Mouse (Mus musculus) kidney, embryonic 14.5 days (tissue): Measurements from ENCODE around the gene Taf3. TPM values are rescaled to one million over a fixed set of nuclear protein-coding genes. Genes with fewer than 3 reads are reported as not detected.

Experiments
- ATAC-seq: fragments of 200-750 bp; cut with Nextera tagmentation; 2 replicates; pipeline ENCODE4 v1.8.0; 2017; ENCODE audit warnings: moderate number of reproducible peaks, mild to moderate bottlenecking, moderate TSS enrichment, moderate library complexity; ENCODE audit not compliant: low FRiP score, low TSS enrichment
- H3K27ac ChIP-seq: fragments of 300-500 bp; sonication (generic); 2 replicates; pipeline ENCODE4 v1.5.1; 2014; ENCODE audit warnings: low read depth, mild to moderate bottlenecking, low read length, moderate library complexity, mixed read lengths
- H3K27me3 ChIP-seq: fragments of 300-500 bp; sonication (generic); 2 replicates; pipeline ENCODE4 v1.6.1; 2014; ENCODE audit warnings: mild to moderate bottlenecking, low read length; ENCODE audit not compliant: control insufficient read depth, insufficient read depth
- H3K36me3 ChIP-seq: fragments of 300-500 bp; sonication (generic); 2 replicates; pipeline ENCODE4 v1.6.1; 2014; ENCODE audit warnings: low read length, mixed read lengths; ENCODE audit not compliant: control insufficient read depth, insufficient read depth
- H3K4me1 ChIP-seq: fragments of 300-500 bp; sonication (generic); 2 replicates; pipeline ENCODE4 v1.6.1; 2014; ENCODE audit warnings: low read length, mixed read lengths; ENCODE audit not compliant: control insufficient read depth, insufficient read depth
- H3K4me2 ChIP-seq: fragments of 300-500 bp; sonication (generic); replicated peaks from 2 replicates; pipeline ENCODE4 v1.6.1; 2014; ENCODE audit warnings: low read depth, mild to moderate bottlenecking, low read length
- H3K4me3 ChIP-seq: fragments of 300-500 bp; sonication (generic); 2 replicates; pipeline ENCODE4 v1.5.1; 2014; ENCODE audit warnings: mild to moderate bottlenecking, low read length
- H3K9ac ChIP-seq: fragments of 300-500 bp; sonication (generic); 2 replicates; pipeline ENCODE4 v1.6.1; 2014; ENCODE audit warnings: low read depth, mild to moderate bottlenecking, low read length, moderate library complexity
- H3K9me3 ChIP-seq: fragments of 300-500 bp; sonication (generic); 2 replicates; pipeline ENCODE4 v1.6.1; 2016; ENCODE audit warnings: low read length; ENCODE audit not compliant: control insufficient read depth
- WGBS: fragments of 180-500 bp; shearing (Covaris S2); extraction: QIAGEN DNeasy Blood & Tissue Kit; methylation state at CpG from one replicate; pipeline ENCODE4 v1.1.7; 2014; 5-methylcytosine and 5-hydroxymethylcytosine counted together
- polyA plus RNA-seq: library from polyadenylated mRNA; unstranded; fragments of >200 nt; fragmentation: Nextera tagmentation; extraction: Ambion mirVana; gene quantifications from 2 replicates; pipeline ENCODE4 v1.2.1, GENCODE M21; 2014

Taf3 gene
- polyA plus RNA-seq, 1 experiment from 2014 or later = 18.5 TPM

GRCm38 (mm10) chr2:9893272-9893953 is 155.0 kb downstream of the Taf3 start:
- Histone ChIP-seq H3K4me1 (peaks cover 13% of the 10 kb centered on the region; the same call in 1 of the 2 replicates), H3K9ac (no peak overlapping the region), H3K4me3 (no peak overlapping the region), H3K27me3 (peaks cover 86% of the 10 kb centered on the region), H3K27ac (no peak overlapping the region), H3K36me3 (no peaks in the 10 kb centered on the region), H3K4me2 (no peak overlapping the region), H3K9me3 (no peaks in the 10 kb centered on the region)
- WGBS = 8% methylated on average over 6 of the region's 6 CpGs
- no peak for ATAC-seq

- WGBS = 2% methylated on average over 7 of the region's 7 CpGs
- no peak overlapping the region for H3K9ac ChIP-seq
- H3K36me3 ChIP-seq = no peaks in the 10 kb centered on the region
- H3K27ac ChIP-seq = no peak overlapping the region
- H3K27me3 ChIP-seq = peaks cover 84% of the 10 kb centered on the region
- no peaks in the 10 kb centered on the region for H3K9me3 ChIP-seq
- no peak overlapping the region for H3K4me2 ChIP-seq
- H3K4me1 ChIP-seq = peaks cover 13% of the 10 kb centered on the region; the same call in 1 of the 2 replicates
- H3K4me3 ChIP-seq = no peak overlapping the region
- ATAC-seq = no peak
These were observed 155.9 kb downstream of the Taf3 start for GRCm38 (mm10) chr2:9892541-9892940.

DNA sequence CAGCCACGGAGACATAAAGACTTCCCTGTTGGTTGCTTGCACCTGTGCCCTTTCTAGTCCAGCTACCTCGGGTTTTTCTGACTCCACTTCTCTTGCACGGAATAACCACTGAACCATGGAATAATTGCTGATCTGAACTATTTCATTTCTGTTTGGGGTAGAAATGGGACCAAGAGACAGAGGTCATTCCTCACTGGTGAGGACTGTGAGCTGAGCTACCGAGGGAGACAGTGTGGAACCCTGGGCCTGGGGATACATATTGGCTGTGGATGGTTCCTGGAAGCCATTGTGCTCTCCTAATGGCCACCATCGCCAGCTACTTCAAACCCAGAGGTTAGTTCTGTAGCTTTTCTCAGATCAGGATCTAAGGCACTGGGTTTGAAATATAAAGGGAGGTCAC is 157.5 kb downstream of the Taf3 start:
- Histone ChIP-seq H3K4me2 (no peak overlapping the region), H3K4me1 (peaks cover 5% of the 10 kb centered on the region; the same call in 1 of the 2 replicates), H3K9ac (no peak overlapping the region), H3K27me3 (peaks cover 84% of the 10 kb centered on the region), H3K36me3 (no peaks in the 10 kb centered on the region), H3K4me3 (no peak overlapping the region), H3K9me3 (no peaks in the 10 kb centered on the region), H3K27ac (no peak overlapping the region)
- WGBS = 2% methylated on average over 5 of the region's 5 CpGs
- no peak for ATAC-seq

DNA sequence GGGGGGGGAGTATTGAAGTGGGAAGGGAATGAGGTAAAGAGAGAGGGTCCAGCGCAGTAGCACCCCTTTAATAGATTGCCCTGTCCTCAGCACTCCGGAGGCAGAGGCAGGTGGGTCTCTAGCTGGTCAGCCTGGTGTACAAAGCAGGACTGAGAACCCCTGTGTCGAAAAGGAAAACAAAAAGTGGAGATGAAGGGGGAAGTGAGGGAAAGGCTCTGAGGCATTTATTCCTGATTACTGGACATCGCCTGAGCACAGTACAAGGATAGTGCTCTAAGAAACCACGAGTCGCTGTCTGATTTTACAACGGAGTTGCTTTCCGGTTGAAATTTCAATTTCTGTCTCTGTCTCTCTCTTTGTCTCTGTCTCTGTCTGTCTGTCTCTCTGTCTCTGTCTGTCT is 158.1 kb downstream of the Taf3 start:
- ATAC-seq = no peak
- Histone ChIP-seq H3K4me3 (peak overlapping the region; percentile 42), H3K4me1 (peaks cover 5% of the 10 kb centered on the region; the same call in 1 of the 2 replicates), H3K36me3 (no peaks in the 10 kb centered on the region), H3K4me2 (peak overlapping the region; percentile 21; the same call in 1 of the 2 replicates), H3K27me3 (peaks cover 84% of the 10 kb centered on the region), H3K9me3 (no peaks in the 10 kb centered on the region), H3K9ac (no peak overlapping the region), H3K27ac (no peak overlapping the region)
- 4% methylated on average over 8 of the region's 8 CpGs for WGBS

- under 1% methylated on average over 23 of the region's 23 CpGs for WGBS
- Histone ChIP-seq H3K27me3 (peaks cover 84% of the 10 kb centered on the region), H3K36me3 (no peaks in the 10 kb centered on the region), H3K4me2 (peak within 1 kb of the TSS; percentile 21), H3K4me1 (peaks cover 5% of the 10 kb centered on the region; the same call in 1 of the 2 replicates), H3K9me3 (no peaks in the 10 kb centered on the region), H3K9ac (peak within 1 kb of the TSS; percentile 35; the same call in 1 of the 2 replicates), H3K27ac (peak within 1 kb of the TSS; percentile 10; the same call in 1 of the 2 replicates), H3K4me3 (peak within 1 kb of the TSS; percentile 42)
- ATAC-seq = no peak
These were observed 158.7 kb downstream of the Taf3 start, which contains the start of gene Gata3 for GRCm38 (mm10) chr2:9889651-9890183. Gene Gata3, minus strand, starts transcription at chr2:9890034.

DNA sequence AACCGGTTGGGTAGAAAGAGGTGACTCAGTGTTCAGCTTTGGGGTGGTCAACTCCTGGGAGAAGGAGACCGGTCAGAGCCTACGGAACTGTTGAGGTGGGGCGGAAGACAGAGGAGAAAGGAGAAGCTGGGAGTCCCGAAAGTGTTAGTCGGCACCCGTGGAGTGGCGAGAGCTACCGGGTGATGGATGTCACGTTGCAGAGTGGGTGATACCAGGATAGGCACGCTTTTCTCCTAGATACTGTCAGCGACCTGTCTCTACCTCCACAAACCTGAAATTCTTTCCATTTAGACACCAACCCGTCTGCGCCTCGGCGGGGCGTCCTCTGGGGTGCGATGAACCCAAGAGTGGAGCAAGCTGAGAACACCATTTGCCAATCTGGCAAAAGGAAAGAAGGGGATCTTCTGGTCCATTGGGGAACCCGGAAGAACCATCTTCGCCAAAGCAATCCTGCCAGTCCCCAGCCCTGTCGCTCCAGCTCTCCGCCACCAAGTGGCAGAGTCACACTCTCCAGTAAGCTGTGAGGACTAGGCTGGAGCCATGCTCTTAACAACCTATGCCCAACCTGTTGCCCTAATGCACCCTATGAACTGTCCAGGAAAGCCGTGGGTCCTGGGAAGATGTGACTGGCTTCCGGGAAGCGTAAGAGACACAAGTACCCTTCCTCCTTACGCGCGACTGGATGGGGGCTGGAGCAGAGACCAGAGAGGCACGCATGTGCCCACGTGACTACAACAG is 159.3 kb downstream of the Taf3 start, which contains the start of gene 9230102O04Rik:
Gene 9230102O04Rik (minus strand): TSS at position 628 of the 738 bp plus-strand sequence.
- H3K4me2 ChIP-seq = peak within 1 kb of the TSS; percentile 29
- ATAC-seq = peak; percentile 76
- peak within 1 kb of the TSS; percentile 35; the same call in 1 of the 2 replicates for H3K9ac ChIP-seq
- H3K27ac ChIP-seq = peak within 1 kb of the TSS; percentile 10; the same call in 1 of the 2 replicates
- H3K36me3 ChIP-seq = no peaks in the 10 kb centered on the region
- peak within 1 kb of the TSS; percentile 42 for H3K4me3 ChIP-seq
- under 1% methylated on average over 30 of the region's 30 CpGs for WGBS
- H3K27me3 ChIP-seq = peaks cover 82% of the 10 kb centered on the region
- no peaks in the 10 kb centered on the region for H3K9me3 ChIP-seq
- H3K4me1 ChIP-seq = peaks cover 6% of the 10 kb centered on the region; the same call in 1 of the 2 replicates

GRCm38 (mm10) chr2:9887636-9888035 is 160.8 kb downstream of the Taf3 start:
- Histone ChIP-seq H3K36me3 (no peaks in the 10 kb centered on the region), H3K4me2 (peak overlapping the region; percentile 29; the same call in 1 of the 2 replicates), H3K4me1 (peaks cover 7% of the 10 kb centered on the region; the same call in 1 of the 2 replicates), H3K9me3 (no peaks in the 10 kb centered on the region), H3K27me3 (peaks cover 76% of the 10 kb centered on the region), H3K27ac (peak overlapping the region; percentile 75; the same call in 1 of the 2 replicates), H3K9ac (peak overlapping the region; percentile 67), H3K4me3 (peak overlapping the region; percentile 42)
- no peak for ATAC-seq
- WGBS = 0% methylated on average over 7 of the region's 7 CpGs

- Histone ChIP-seq H3K36me3 (no peaks in the 10 kb centered on the region), H3K4me2 (peak overlapping the region; percentile 29), H3K27me3 (peaks cover 77% of the 10 kb centered on the region), H3K27ac (peak overlapping the region; percentile 75; the same call in 1 of the 2 replicates), H3K9ac (peak overlapping the region; percentile 67), H3K9me3 (no peaks in the 10 kb centered on the region), H3K4me1 (peaks cover 7% of the 10 kb centered on the region; the same call in 1 of the 2 replicates), H3K4me3 (peak overlapping the region; percentile 42)
- ATAC-seq = no peak
- 0% methylated on average over 7 of the region's 7 CpGs for WGBS
These were observed 161.3 kb downstream of the Taf3 start for GRCm38 (mm10) chr2:9886921-9887610.
